Comparison of ENCODE assay signal across 16 mouse cellular contexts in the genomic region with DNA sequence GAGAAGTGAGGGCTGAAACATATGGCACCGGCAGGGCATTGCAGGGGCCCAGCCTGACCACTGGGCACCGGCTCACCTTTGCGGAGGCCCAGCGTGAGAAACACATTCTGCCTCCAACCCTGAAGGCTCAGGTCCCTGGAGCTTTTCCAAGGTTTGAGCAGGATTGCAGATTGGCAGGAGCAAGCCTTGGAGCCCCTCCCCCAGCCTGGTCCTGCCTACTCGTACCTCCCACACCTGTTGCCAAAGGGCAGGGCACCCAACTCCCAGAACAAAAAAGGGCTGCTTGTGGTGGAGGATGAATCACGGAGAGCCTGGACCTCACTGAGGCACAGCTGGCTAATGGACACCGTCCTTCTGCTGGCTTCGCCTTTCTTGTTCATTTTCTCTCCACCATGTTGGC. TPM values are rescaled to one million over a fixed set of nuclear protein-coding genes. Genes with fewer than 3 reads are reported as not detected.
DNase-seq lines count a peak whose midpoint lies in the region; ATAC-seq and TF ChIP-seq lines count a peak whose summit lies in the region.
"Had no signal": no experiment of that assay in that cellular context is flagged by ENCODE, and none has a peak within 500 bp of the region (broad histone marks: within the 10 kb centered on the region; RNA-seq: fewer than 3 reads in every experiment).

No protein-coding gene starts in this region.

- H3K9me3 ChIP-seq in kidney, embryonic 14.5 days (ENCODE audit: control insufficient read depth, low read length), result no peaks in the 10 kb centered on the region
- H3K9me3 ChIP-seq in lung, embryonic 16.5 days (ENCODE audit: control insufficient read depth, low read length), result no peaks in the 10 kb centered on the region
- H3K9me3 ChIP-seq in stomach, postnatal 0 days (ENCODE audit: control insufficient read depth, low read length), result no peaks in the 10 kb centered on the region
- no peaks in the 10 kb centered on the region for H3K9me3 ChIP-seq in forebrain, embryonic 11.5 days (ENCODE audit: control insufficient read depth, low read length)
- H3K9me3 ChIP-seq: embryonic facial prominence, embryonic 13.5 days had no signal

- no peak overlapping the region for H3K4me3 ChIP-seq in kidney, embryonic 14.5 days (ENCODE audit: low read length)
- H3K4me3 ChIP-seq in lung, embryonic 16.5 days (ENCODE audit: low read length), result no peak overlapping the region
- H3K4me3 ChIP-seq in stomach, postnatal 0 days (ENCODE audit: low read depth, low read length), result no peak overlapping the region
- no peak overlapping the region for H3K4me3 ChIP-seq in forebrain, embryonic 11.5 days (ENCODE audit: low read depth, low read length)
- H3K4me3 ChIP-seq: embryonic facial prominence, embryonic 13.5 days had no signal

- no peaks in the 10 kb centered on the region for H3K36me3 ChIP-seq in kidney, embryonic 14.5 days (ENCODE audit: control insufficient read depth, insufficient read depth, low read length)
- H3K36me3 ChIP-seq in lung, embryonic 16.5 days (ENCODE audit: control insufficient read depth, insufficient read depth, low read length), result no peaks in the 10 kb centered on the region
- no peaks in the 10 kb centered on the region for H3K36me3 ChIP-seq in stomach, postnatal 0 days (ENCODE audit: control insufficient read depth, insufficient read depth, low read length)
- H3K36me3 ChIP-seq in forebrain, embryonic 11.5 days (ENCODE audit: control insufficient read depth, insufficient read depth, low read length), result no peaks in the 10 kb centered on the region
- H3K36me3 ChIP-seq: embryonic facial prominence, embryonic 13.5 days had no signal

- no peak overlapping the region for H3K27ac ChIP-seq in kidney, embryonic 14.5 days (ENCODE audit: low read depth, low read length)
- no peak overlapping the region for H3K27ac ChIP-seq in lung, embryonic 16.5 days (ENCODE audit: low read length)
- peak overlapping the region; percentile 24; the same call in 1 of the 2 replicates for H3K27ac ChIP-seq in stomach, postnatal 0 days (replicated peaks)
- no peak overlapping the region for H3K27ac ChIP-seq in forebrain, embryonic 11.5 days (ENCODE audit: low read depth, low read length)
- H3K27ac ChIP-seq: embryonic facial prominence, embryonic 13.5 days; kidney, postnatal 0 days; liver, embryonic 14.5 days had no signal

- H3K27me3 ChIP-seq in kidney, embryonic 14.5 days (ENCODE audit: control insufficient read depth, insufficient read depth, low read length), result peaks cover 2% of the 10 kb centered on the region; the same call in 1 of the 2 replicates
- H3K27me3 ChIP-seq in lung, embryonic 16.5 days (ENCODE audit: control insufficient read depth, insufficient read depth, low read depth, low read length), result no peaks in the 10 kb centered on the region
- H3K27me3 ChIP-seq in stomach, postnatal 0 days (ENCODE audit: control insufficient read depth, insufficient read depth, low read length), result no peaks in the 10 kb centered on the region
- no peaks in the 10 kb centered on the region for H3K27me3 ChIP-seq in forebrain, embryonic 11.5 days (ENCODE audit: control insufficient read depth, insufficient read depth, low read length)
- H3K27me3 ChIP-seq: embryonic facial prominence, embryonic 13.5 days had no signal

- no peak for ATAC-seq in kidney, embryonic 14.5 days (ENCODE audit: low FRiP score, low TSS enrichment)
- peak; percentile 48 for ATAC-seq in lung, embryonic 16.5 days (ENCODE audit: low read depth)
- ATAC-seq in stomach, postnatal 0 days (ENCODE audit: low FRiP score, low TSS enrichment), result peak; percentile 87
- ATAC-seq in forebrain, embryonic 11.5 days (replicated peaks; ENCODE audit: low FRiP score), result no peak
- ATAC-seq: forebrain, embryonic 16.5 days had no signal

- H3K9ac ChIP-seq in kidney, embryonic 14.5 days (ENCODE audit: low read depth, low read length), result no peak overlapping the region
- H3K9ac ChIP-seq in lung, embryonic 16.5 days (ENCODE audit: low read length), result no peak overlapping the region
- no peak overlapping the region for H3K9ac ChIP-seq in stomach, postnatal 0 days (ENCODE audit: low read length)
- no peak overlapping the region for H3K9ac ChIP-seq in forebrain, embryonic 11.5 days (ENCODE audit: low read length)
- H3K9ac ChIP-seq: embryonic facial prominence, embryonic 13.5 days; liver, embryonic 14.5 days had no signal

- no peak overlapping the region for H3K4me2 ChIP-seq in kidney, embryonic 14.5 days (replicated peaks; ENCODE audit: low read depth, low read length)
- no peak overlapping the region for H3K4me2 ChIP-seq in lung, embryonic 16.5 days (ENCODE audit: low read depth, low read length)
- no peak overlapping the region for H3K4me2 ChIP-seq in stomach, postnatal 0 days (replicated peaks; ENCODE audit: low read depth)
- no peak overlapping the region for H3K4me2 ChIP-seq in forebrain, embryonic 11.5 days (ENCODE audit: low read depth, low read length, severe bottlenecking)
- H3K4me2 ChIP-seq: embryonic facial prominence, embryonic 13.5 days had no signal

- no peak for TF ChIP-seq CTCF in stomach, postnatal 0 days (IDR thresholded peaks at IDR 0.05; ENCODE audit: low read depth)

- peaks cover 23% of the 10 kb centered on the region; the same call in 1 of the 2 replicates for H3K4me1 ChIP-seq in kidney, embryonic 14.5 days (ENCODE audit: control insufficient read depth, insufficient read depth, low read length)
- H3K4me1 ChIP-seq in lung, embryonic 16.5 days (replicated peaks; ENCODE audit: control insufficient read depth, insufficient read depth, low read length), result peaks cover 26% of the 10 kb centered on the region
- H3K4me1 ChIP-seq in stomach, postnatal 0 days (replicated peaks; ENCODE audit: control insufficient read depth, insufficient read depth), result peaks cover 12% of the 10 kb centered on the region
- H3K4me1 ChIP-seq in forebrain, embryonic 11.5 days (replicated peaks; ENCODE audit: control insufficient read depth, insufficient read depth, low read length), result peaks cover 2% of the 10 kb centered on the region; the same call in 1 of the 2 replicates

- 56% methylated on average over 8 of the region's 8 CpGs for WGBS in kidney, embryonic 14.5 days
- WGBS in lung, embryonic 16.5 days, result 52% methylated on average over 8 of the region's 8 CpGs
- 29% methylated on average over 8 of the region's 8 CpGs for WGBS in stomach, postnatal 0 days
- WGBS in forebrain, embryonic 11.5 days, result 64% methylated on average over 8 of the region's 8 CpGs

- peak; percentile 79 for DNase-seq in kidney, adult 11 months
- peak; percentile 77 for DNase-seq in kidney, adult 9 months
- DNase-seq in stomach, postnatal 0 days (ENCODE audit: low spot score), result peak; percentile 93
- DNase-seq in MN1 (ENCODE audit: low spot score), result no peak
- no peak for DNase-seq in gastrocnemius, adult 18-20 months (ENCODE audit: low spot score)
- DNase-seq in forebrain, embryonic 11.5 days (ENCODE audit: low spot score), result no peak
- DNase-seq: adrenal gland, postnatal 10 days; gastrocnemius, postnatal 14 days; thymus, postnatal 14 days had no signal

- TF ChIP-seq EP300 in stomach, postnatal 0 days (optimal IDR thresholded peaks at IDR 0.05), result no peak

RNA-seq across cellular contexts. Expression of a gene that starts 30.6 kb away (rescaled TPM):
- polyA plus RNA-seq in kidney, embryonic 14.5 days (2014; fragmentation: Nextera tagmentation; extraction: Ambion mirVana), result 8.0 and 12.8 TPM in 2 replicates
- 28.3 and 28.9 TPM in 2 replicates for polyA plus RNA-seq in lung, embryonic 16.5 days (2015; fragmentation: Nextera tagmentation; extraction: Ambion mirVana)
- 15.1 and 16.8 TPM in 2 replicates for polyA plus RNA-seq in stomach, postnatal 0 days (2015; fragmentation: Nextera tagmentation; extraction: Ambion mirVana)
- under 1 TPM; 0.23 to 0.64 TPM for total RNA-seq in gastrocnemius, adult 18-20 months (2021)
- 14.8 and 14.9 TPM in 2 replicates for polyA plus RNA-seq in forebrain, embryonic 11.5 days (2014; fragmentation: Nextera tagmentation; extraction: Ambion mirVana)
- total RNA-seq: monocyte, adult 5-6 weeks had no signal

Comparison
In these comparisons a context has a peak if more than half of its experiments do, and no peak if none do; other contexts are left out.
1. DNase-seq: peak in kidney, adult 11 months (single experiment), kidney, adult 9 months (single experiment) and stomach, postnatal 0 days (single experiment); none in MN1 (single experiment), gastrocnemius, adult 18-20 months (single experiment) and forebrain, embryonic 11.5 days (single experiment).
2. ATAC-seq: peak in lung, embryonic 16.5 days (single experiment) and stomach, postnatal 0 days (single experiment); none in kidney, embryonic 14.5 days (single experiment) and forebrain, embryonic 11.5 days (single experiment).